Mouse (Mus musculus) brain, embryonic 14.5 days (tissue): ENCODE results near the gene Hist1h2be. TPM values are rescaled to one million over a fixed set of nuclear protein-coding genes. Genes with fewer than 3 reads are reported as not detected.

Source experiments
- DNase-seq: peaks from one replicate; pipeline ENCODE4 v3.0.0-alpha.2; 2011; ENCODE audit warnings: low read depth
- CTCF ChIP-seq: fragments of 200-500 bp; IDR thresholded peaks from 2 replicates; pipeline ENCODE4 v1.5.1; 2012; ENCODE audit warnings: inconsistent platforms, mild to moderate bottlenecking, moderate library complexity, borderline replicate concordance; ENCODE audit not compliant: insufficient read depth, insufficient read length; ENCODE audit errors: extremely low read depth
- POLR2A ChIP-seq: fragments of 200-500 bp; IDR thresholded peaks from 2 replicates; pipeline ENCODE4 v1.6.1; 2012; ENCODE audit warnings: mild to moderate bottlenecking, inconsistent platforms, borderline replicate concordance; ENCODE audit not compliant: poor library complexity, insufficient read depth, insufficient read length, severe bottlenecking; ENCODE audit errors: extremely low read depth
- polyA plus RNA-seq: library from polyadenylated mRNA; depleted of rRNA; stranded (reverse); fragments of >200 nt; gene quantifications from 2 replicates; pipeline ENCODE4 v1.2.3, GENCODE M21; 2012

Gene Hist1h2be
- polyA plus RNA-seq, 1 experiment: 3.5 TPM

DNA sequence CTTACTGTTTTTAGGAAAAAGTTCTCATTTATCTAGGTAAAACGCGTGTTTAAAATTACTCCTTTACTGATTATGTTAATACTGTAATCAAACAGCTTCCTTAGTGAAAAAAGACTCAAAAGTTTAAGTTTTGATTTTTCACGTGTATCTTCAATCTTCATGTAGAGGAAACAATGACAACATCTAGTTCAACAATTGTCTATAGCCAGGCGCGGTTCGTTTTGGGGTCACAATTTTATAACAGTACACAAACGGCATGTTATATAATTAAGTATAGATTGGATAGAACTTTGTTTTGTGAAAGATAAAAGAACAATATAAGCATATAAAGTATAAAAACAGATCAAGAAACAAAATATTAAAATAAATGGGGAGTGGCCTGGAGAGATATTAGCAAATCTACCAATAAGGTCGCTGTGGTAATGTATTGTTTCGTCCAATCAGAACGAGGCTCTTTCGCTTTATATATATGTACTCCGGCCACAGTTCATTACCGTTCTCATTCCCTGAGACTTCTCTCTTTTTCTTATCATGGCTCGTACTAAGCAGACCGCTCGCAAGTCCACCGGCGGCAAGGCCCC lies 45.6 kb downstream of the Hist1h2be start, which contains the start of gene Hist1h3d:
TSS of gene Hist1h3d (plus strand) at position 493 of the 581 bp plus-strand sequence.
- DNase-seq: peak; percentile 96
- TF ChIP-seq CTCF (no peak), POLR2A (no peak)

- peak; percentile 40 for DNase-seq
Measured at GRCm38 (mm10) chr13:23574546-23575170, 46.3 kb downstream of the Hist1h2be start.

DNA sequence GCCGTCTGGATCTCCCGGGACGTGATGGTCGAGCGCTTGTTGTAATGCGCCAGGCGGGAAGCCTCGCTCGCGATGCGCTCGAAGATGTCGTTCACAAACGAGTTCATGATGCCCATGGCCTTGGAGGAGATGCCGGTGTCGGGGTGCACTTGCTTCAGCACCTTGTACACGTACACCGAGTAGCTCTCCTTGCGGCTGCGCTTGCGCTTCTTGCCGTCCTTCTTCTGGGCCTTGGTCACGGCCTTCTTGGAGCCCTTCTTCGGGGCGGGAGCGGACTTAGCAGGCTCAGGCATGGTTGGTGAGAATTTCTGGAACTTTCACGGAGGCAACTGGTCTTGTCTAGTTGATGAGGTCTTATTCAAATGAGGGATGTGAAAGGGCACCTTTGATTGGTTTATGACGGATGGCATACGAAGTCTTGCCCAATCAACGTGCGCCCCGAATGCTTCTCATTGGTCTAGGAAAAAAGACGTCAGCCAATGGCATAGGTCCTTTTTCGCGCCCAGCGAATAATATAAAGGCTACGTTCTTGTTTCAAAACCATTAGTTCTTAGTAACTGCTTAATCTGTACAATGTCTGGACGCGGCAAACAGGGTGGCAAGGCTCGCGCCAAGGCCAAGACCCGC lies 46.9 kb downstream of the Hist1h2be start, which contains the start of the genes Hist1h2bf and Hist1h2ad:
TSS of gene Hist1h2bf (minus strand) at position 299 of the 627 bp plus-strand sequence.
TSS of gene Hist1h2ad (plus strand) at position 484 of the 627 bp plus-strand sequence.
- DNase-seq: peak; percentile 100

DNA sequence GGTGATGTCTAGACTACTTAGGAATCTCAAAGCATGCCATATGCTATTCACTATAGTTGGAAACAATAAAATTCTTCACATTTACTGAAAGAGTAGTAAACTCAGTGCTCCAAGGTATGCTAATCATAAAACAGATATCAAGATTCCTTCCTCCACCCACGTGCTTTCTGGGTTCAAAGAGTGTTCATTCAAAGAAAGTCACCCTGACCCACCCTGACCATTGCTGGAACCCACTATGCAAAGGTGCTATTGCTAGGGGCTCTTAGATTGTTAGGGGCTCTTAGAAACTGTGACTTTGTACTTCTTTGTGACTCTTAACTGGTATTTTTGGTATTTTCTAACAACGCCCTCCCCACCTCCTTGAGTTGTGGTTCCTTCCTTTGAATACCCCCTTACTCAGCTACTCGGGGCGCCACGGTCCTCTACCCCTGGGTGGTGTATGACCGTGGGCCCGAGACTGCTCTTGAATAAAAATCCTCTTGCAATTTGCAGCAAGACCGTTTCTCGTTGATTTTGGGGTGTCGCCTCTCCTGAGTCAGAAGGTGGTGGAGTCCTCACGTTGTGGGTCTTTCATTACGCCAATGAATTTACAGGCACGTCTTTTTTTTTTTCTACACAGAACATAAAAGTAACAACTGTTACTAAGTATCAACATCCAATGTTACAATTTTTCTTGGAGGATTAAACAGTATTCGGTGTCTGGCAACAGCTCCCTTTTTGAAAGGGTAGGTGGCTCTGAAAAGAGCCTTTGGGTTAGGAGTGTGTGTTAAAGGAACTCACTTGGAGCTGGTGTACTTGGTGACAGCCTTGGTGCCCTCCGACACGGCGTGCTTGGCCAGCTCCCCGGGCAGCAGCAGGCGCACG lies 47.7 kb downstream of the Hist1h2be start:
- peak; percentile 20 for DNase-seq

DNA sequence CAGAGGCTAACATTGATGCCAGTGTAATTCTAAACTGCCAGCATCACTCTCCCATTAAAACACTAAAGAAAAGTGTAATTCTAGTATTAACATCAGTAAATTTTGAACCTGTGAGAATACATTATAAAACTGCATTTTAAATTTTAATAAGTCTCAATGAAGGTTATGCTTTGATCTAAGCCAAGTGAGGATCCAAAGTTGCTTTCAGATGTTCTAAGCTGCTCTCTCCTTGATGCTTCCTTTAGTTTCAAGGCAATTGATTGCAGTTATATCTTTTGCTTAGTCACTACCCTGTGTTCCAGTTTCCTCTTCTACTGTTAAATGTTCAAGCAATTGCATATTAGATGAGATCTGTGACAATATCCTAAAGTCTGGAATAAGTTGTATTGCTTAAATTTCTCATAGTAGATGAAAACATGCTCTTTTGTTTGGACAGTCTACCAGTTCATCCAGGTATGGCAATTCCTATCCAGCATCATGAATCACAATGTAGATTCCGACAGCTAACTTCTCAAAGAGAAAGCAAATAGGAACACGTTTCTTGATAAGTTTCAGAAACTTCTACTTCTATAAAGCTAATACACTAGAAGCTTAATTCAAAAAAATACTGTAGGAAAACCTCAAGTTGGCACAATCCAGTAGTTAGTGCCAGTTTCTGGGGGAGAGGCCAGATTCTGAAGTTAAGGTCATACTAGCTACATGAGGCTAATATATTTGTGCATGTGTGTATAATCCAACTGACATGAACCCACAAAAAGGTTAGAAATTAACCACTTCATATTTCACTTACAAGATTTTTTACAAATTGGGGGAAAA lies 48.5 kb downstream of the Hist1h2be start:
- DNase-seq: peak; percentile 25
- TF ChIP-seq POLR2A: no peak
- TF ChIP-seq CTCF: no peak

DNA sequence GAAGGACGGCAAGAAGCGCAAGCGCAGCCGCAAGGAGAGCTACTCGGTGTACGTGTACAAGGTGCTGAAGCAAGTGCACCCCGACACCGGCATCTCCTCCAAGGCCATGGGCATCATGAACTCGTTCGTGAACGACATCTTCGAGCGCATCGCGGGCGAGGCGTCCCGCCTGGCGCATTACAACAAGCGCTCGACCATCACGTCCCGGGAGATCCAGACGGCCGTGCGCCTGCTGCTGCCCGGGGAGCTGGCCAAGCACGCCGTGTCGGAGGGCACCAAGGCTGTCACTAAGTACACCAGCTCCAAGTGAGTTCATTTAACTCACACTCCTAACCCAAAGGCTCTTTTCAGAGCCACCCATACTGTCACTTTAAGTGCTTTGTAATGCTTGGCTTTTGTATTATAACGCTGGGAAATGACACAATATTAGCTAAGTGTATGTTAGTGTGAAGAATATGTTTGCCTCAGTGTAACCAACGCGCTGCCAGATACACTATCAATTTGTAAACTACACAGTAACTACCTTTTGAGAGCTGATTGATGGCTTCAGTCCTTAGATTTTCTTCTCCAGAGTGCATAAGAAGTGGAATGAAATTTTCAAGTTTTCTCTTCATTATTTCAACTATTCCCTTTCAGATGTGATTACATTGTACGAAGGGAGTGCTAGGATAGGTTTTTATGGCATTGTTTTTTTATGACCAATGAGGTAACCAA lies 49.3 kb downstream of the Hist1h2be start:
- peak; percentile 53 for DNase-seq

GRCm38 (mm10) chr13:23571022-23571503 lies 49.9 kb downstream of the Hist1h2be start, which contains the start of the genes Hist1h2ae and Hist1h2bg:
Hist1h2ae (minus strand) TSS chr13:23571220.
Hist1h2bg (plus strand) TSS chr13:23571396.
- peak; percentile 99 for DNase-seq

GRCm38 (mm10) chr13:23570261-23571021 lies 50.5 kb downstream of the Hist1h2be start:
- peak; percentile 51 for DNase-seq

More at GRCm38 (mm10) chr13:23571022-23571503, 49.9 kb downstream of the Hist1h2be start, which contains the start of the genes Hist1h2ae and Hist1h2bg:
- TF ChIP-seq CTCF: no peak
- TF ChIP-seq POLR2A: no peak

- DNase-seq: no peak
- TF ChIP-seq POLR2A (no peak), CTCF (no peak)
Measured at GRCm38 (mm10) chr13:23564482-23564881, 56.4 kb downstream of the Hist1h2be start.

- DNase-seq: peak; percentile 93
- TF ChIP-seq POLR2A: no peak
- TF ChIP-seq CTCF: no peak
Measured at GRCm38 (mm10) chr13:23562699-23563462, 58.0 kb downstream of the Hist1h2be start.
